Mouse (Mus musculus): Measurements from ENCODE around the gene Gm36079.
"Not testable (repeated sequence)": the region's sequence is repeated elsewhere in the genome, so short reads cannot be mapped to it uniquely, and the experiment has no call there.

GRCm38 (mm10) chr13:120041145-120041544, 14.3 kb upstream of the Gm36079 start:
- TF ChIP-seq CTCF (IDR thresholded peaks at IDR 0.05; ENCODE audit: low read depth, low read length); POLR2A (IDR thresholded peaks at IDR 0.05; ENCODE audit: insufficient read depth, low read length): not testable (repeated sequence)
